Mouse (Mus musculus): ENCODE measurements around the gene Fam183b. TPM values are rescaled to one million over a fixed set of nuclear protein-coding genes. Genes with fewer than 3 reads are reported as not detected.
A peak's percentile ranks its signal among the peaks of the same experiment; 100 is the strongest.
"Not testable (repeated sequence)": the region's sequence is repeated elsewhere in the genome, so short reads cannot be mapped to it uniquely, and the experiment has no call there.

Fam183b gene
- polyA plus RNA-seq, 1 experiment from 2014 or later: 5.4 TPM

- WGBS: 56% methylated on average over 1 of the region's 1 CpGs
Measured at GRCm38 (mm10) chr11:58814700-58815099, 12.9 kb upstream of the Fam183b start, which contains the start of gene Olfr313. Gene Olfr313 (plus strand): TSS chr11:58815000.

DNA sequence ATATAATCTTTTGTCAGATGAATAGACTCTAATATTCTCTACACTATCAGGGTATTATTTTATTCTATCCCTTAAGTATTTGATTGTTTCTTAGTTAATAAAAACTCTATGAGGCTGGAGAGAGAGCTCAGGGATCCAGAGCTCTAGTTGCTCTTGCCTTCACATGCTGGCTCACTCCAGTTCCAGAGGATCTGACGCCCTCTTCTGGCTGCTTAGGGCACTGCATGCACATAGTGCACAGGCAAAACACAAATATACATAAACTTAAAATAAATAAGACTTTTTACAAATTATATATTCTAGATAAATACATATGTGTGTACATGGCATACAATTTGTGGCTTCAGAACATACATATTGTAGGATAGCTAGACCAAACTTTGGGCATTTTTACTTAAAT is 10.2 kb upstream of the Fam183b start:
- no peak overlapping the region for H3K4me2 ChIP-seq (ENCODE audit: low read depth, low read length)
- no peak overlapping the region for H3K9ac ChIP-seq (ENCODE audit: low read length)
- no peaks in the 10 kb centered on the region for H3K9me3 ChIP-seq (replicated peaks; ENCODE audit: control insufficient read depth, low read length)
- no peaks in the 10 kb centered on the region for H3K27me3 ChIP-seq (ENCODE audit: control insufficient read depth, insufficient read depth, low read length)
- H3K36me3 ChIP-seq (ENCODE audit: control insufficient read depth, insufficient read depth, low read length): no peaks in the 10 kb centered on the region
- no peak for ATAC-seq (ENCODE audit: insufficient read depth, low FRiP score)
- no peak overlapping the region for H3K27ac ChIP-seq (ENCODE audit: low read length)
- H3K4me3 ChIP-seq (replicated peaks; ENCODE audit: low read length): no peak overlapping the region
- no peaks in the 10 kb centered on the region for H3K4me1 ChIP-seq (ENCODE audit: control insufficient read depth, insufficient read depth, low read length)
- 3% methylated on average over 1 of the region's 1 CpGs for WGBS

More at GRCm38 (mm10) chr11:58814700-58815099, 12.9 kb upstream of the Fam183b start, which contains the start of gene Olfr313:
- H3K9me3 ChIP-seq (replicated peaks; ENCODE audit: control insufficient read depth, low read length); H3K27ac ChIP-seq (ENCODE audit: low read length); H3K4me3 ChIP-seq (replicated peaks; ENCODE audit: low read length); H3K36me3 ChIP-seq (ENCODE audit: control insufficient read depth, insufficient read depth, low read length); H3K9ac ChIP-seq (ENCODE audit: low read length); H3K4me2 ChIP-seq (ENCODE audit: low read depth, low read length); H3K27me3 ChIP-seq (ENCODE audit: control insufficient read depth, insufficient read depth, low read length); ATAC-seq (ENCODE audit: insufficient read depth, low FRiP score); H3K4me1 ChIP-seq (ENCODE audit: control insufficient read depth, insufficient read depth, low read length): not testable (repeated sequence)

- Histone ChIP-seq H3K9ac (ENCODE audit: low read length) (no peak overlapping the region), H3K9me3 (replicated peaks; ENCODE audit: control insufficient read depth, low read length) (no peaks in the 10 kb centered on the region), H3K4me2 (ENCODE audit: low read depth, low read length) (no peak overlapping the region), H3K27me3 (ENCODE audit: control insufficient read depth, insufficient read depth, low read length) (no peaks in the 10 kb centered on the region), H3K4me1 (ENCODE audit: control insufficient read depth, insufficient read depth, low read length) (peaks cover 10% of the 10 kb centered on the region), H3K36me3 (ENCODE audit: control insufficient read depth, insufficient read depth, low read length) (no peaks in the 10 kb centered on the region), H3K27ac (ENCODE audit: low read length) (no peak overlapping the region), H3K4me3 (replicated peaks; ENCODE audit: low read length) (no peak overlapping the region)
- 23% methylated on average over 2 of the region's 2 CpGs for WGBS
- ATAC-seq (ENCODE audit: insufficient read depth, low FRiP score): peak; percentile 65; the same call in 1 of the 2 replicates
Measured at GRCm38 (mm10) chr11:58804393-58804792, 2.6 kb upstream of the Fam183b start.

GRCm38 (mm10) chr11:58803871-58804270 is 2.1 kb upstream of the Fam183b start:
- 0 out of 2 replicates have a peak overlapping the region, but pooled peaks have one; percentile 44 for H3K27ac ChIP-seq (ENCODE audit: low read length)
- 39% methylated on average over 4 of the region's 4 CpGs for WGBS
- H3K27me3 ChIP-seq (ENCODE audit: control insufficient read depth, insufficient read depth, low read length): no peaks in the 10 kb centered on the region
- H3K4me1 ChIP-seq (ENCODE audit: control insufficient read depth, insufficient read depth, low read length): peaks cover 10% of the 10 kb centered on the region
- no peak overlapping the region for H3K9ac ChIP-seq (ENCODE audit: low read length)
- no peak overlapping the region for H3K4me3 ChIP-seq (replicated peaks; ENCODE audit: low read length)
- H3K36me3 ChIP-seq (ENCODE audit: control insufficient read depth, insufficient read depth, low read length): no peaks in the 10 kb centered on the region
- H3K9me3 ChIP-seq (replicated peaks; ENCODE audit: control insufficient read depth, low read length): no peaks in the 10 kb centered on the region
- no peak for ATAC-seq (ENCODE audit: insufficient read depth, low FRiP score)
- no peak overlapping the region for H3K4me2 ChIP-seq (ENCODE audit: low read depth, low read length)

DNA sequence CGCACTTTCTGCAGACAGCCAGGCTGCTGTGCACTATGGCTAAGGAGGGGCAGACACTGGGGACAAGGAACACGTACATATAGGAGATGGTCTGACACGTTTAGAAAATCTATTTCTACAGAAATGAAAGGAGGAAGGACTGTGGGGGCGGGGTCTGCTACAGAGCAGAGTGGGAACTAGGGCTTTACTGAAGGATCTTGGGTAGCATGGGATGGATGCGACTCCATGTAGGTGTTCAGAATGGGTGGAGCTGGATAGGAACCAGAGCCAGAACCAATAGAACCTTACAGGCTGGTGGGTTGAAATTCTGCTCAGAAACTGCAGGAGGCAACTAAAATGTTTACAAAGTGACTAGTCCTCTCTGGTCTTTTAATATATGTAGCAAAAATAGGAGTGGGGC is 2.0 kb downstream of the Fam183b start:
- no peaks in the 10 kb centered on the region for H3K36me3 ChIP-seq (ENCODE audit: control insufficient read depth, insufficient read depth, low read length)
- H3K4me2 ChIP-seq (ENCODE audit: low read depth, low read length): no peak overlapping the region
- WGBS: 73% methylated on average over 5 of the region's 5 CpGs
- H3K9ac ChIP-seq (ENCODE audit: low read length): no peak overlapping the region
- no peak overlapping the region for H3K27ac ChIP-seq (ENCODE audit: low read length)
- no peak for ATAC-seq (ENCODE audit: insufficient read depth, low FRiP score)
- no peaks in the 10 kb centered on the region for H3K9me3 ChIP-seq (replicated peaks; ENCODE audit: control insufficient read depth, low read length)
- H3K27me3 ChIP-seq (ENCODE audit: control insufficient read depth, insufficient read depth, low read length): no peaks in the 10 kb centered on the region
- H3K4me3 ChIP-seq (replicated peaks; ENCODE audit: low read length): no peak overlapping the region
- H3K4me1 ChIP-seq (ENCODE audit: control insufficient read depth, insufficient read depth, low read length): peaks cover 10% of the 10 kb centered on the region

DNA sequence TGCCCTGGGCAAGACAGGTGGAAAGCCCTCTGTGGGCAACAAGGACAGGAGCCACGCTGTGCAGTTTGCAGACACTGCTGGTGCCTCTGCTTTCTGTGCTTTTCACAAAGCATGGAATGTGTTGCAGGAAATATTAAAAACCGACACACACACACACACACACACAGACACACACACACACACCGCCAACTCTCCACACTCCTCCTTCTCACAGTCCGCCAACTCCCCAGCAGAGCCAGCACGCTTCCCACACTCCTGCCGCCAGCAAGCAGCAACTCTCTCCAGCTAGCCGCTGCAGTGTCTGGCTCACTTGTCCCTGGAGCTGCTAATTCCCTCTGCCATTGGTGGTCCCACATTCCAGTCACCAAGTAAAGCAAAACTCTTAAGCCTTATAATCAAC is 4.9 kb downstream of the Fam183b start:
- H3K4me3 ChIP-seq (replicated peaks; ENCODE audit: low read length): no peak overlapping the region
- WGBS: 75% methylated on average over 7 of the region's 7 CpGs
- H3K27me3 ChIP-seq (ENCODE audit: control insufficient read depth, insufficient read depth, low read length): no peaks in the 10 kb centered on the region
- peaks cover 5% of the 10 kb centered on the region for H3K4me1 ChIP-seq (ENCODE audit: control insufficient read depth, insufficient read depth, low read length)
- no peaks in the 10 kb centered on the region for H3K9me3 ChIP-seq (replicated peaks; ENCODE audit: control insufficient read depth, low read length)
- H3K36me3 ChIP-seq (ENCODE audit: control insufficient read depth, insufficient read depth, low read length): no peaks in the 10 kb centered on the region
- ATAC-seq (ENCODE audit: insufficient read depth, low FRiP score): no peak
- no peak overlapping the region for H3K27ac ChIP-seq (ENCODE audit: low read length)
- no peak overlapping the region for H3K4me2 ChIP-seq (ENCODE audit: low read depth, low read length)
- no peak overlapping the region for H3K9ac ChIP-seq (ENCODE audit: low read length)

GRCm38 (mm10) chr11:58795856-58796255 is 5.9 kb downstream of the Fam183b start:
- Histone ChIP-seq H3K9ac (ENCODE audit: low read length) (no peak overlapping the region), H3K36me3 (ENCODE audit: control insufficient read depth, insufficient read depth, low read length) (no peaks in the 10 kb centered on the region), H3K27ac (ENCODE audit: low read length) (no peak overlapping the region), H3K4me2 (ENCODE audit: low read depth, low read length) (no peak overlapping the region), H3K27me3 (ENCODE audit: control insufficient read depth, insufficient read depth, low read length) (no peaks in the 10 kb centered on the region), H3K9me3 (replicated peaks; ENCODE audit: control insufficient read depth, low read length) (no peaks in the 10 kb centered on the region), H3K4me1 (ENCODE audit: control insufficient read depth, insufficient read depth, low read length) (no peaks in the 10 kb centered on the region), H3K4me3 (replicated peaks; ENCODE audit: low read length) (no peak overlapping the region)
- no peak for ATAC-seq (ENCODE audit: insufficient read depth, low FRiP score)
- 85% methylated on average over 2 of the region's 2 CpGs for WGBS

GRCm38 (mm10) chr11:58790646-58791045 is 11.1 kb downstream of the Fam183b start:
- no peaks in the 10 kb centered on the region for H3K36me3 ChIP-seq (ENCODE audit: control insufficient read depth, insufficient read depth, low read length)
- no peak overlapping the region for H3K4me2 ChIP-seq (ENCODE audit: low read depth, low read length)
- WGBS: 64% methylated on average over 6 of the region's 6 CpGs
- no peak overlapping the region for H3K9ac ChIP-seq (ENCODE audit: low read length)
- no peak for ATAC-seq (ENCODE audit: insufficient read depth, low FRiP score)
- no peak overlapping the region for H3K4me3 ChIP-seq (replicated peaks; ENCODE audit: low read length)
- no peaks in the 10 kb centered on the region for H3K27me3 ChIP-seq (ENCODE audit: control insufficient read depth, insufficient read depth, low read length)
- no peaks in the 10 kb centered on the region for H3K9me3 ChIP-seq (replicated peaks; ENCODE audit: control insufficient read depth, low read length)
- H3K27ac ChIP-seq (ENCODE audit: low read length): no peak overlapping the region
- no peaks in the 10 kb centered on the region for H3K4me1 ChIP-seq (ENCODE audit: control insufficient read depth, insufficient read depth, low read length)

GRCm38 (mm10) chr11:58790053-58790452 is 11.7 kb downstream of the Fam183b start:
- Histone ChIP-seq H3K27ac (ENCODE audit: low read length) (no peak overlapping the region), H3K4me1 (ENCODE audit: control insufficient read depth, insufficient read depth, low read length) (no peaks in the 10 kb centered on the region), H3K36me3 (ENCODE audit: control insufficient read depth, insufficient read depth, low read length) (no peaks in the 10 kb centered on the region), H3K9ac (ENCODE audit: low read length) (no peak overlapping the region), H3K27me3 (ENCODE audit: control insufficient read depth, insufficient read depth, low read length) (no peaks in the 10 kb centered on the region), H3K9me3 (replicated peaks; ENCODE audit: control insufficient read depth, low read length) (no peaks in the 10 kb centered on the region), H3K4me2 (ENCODE audit: low read depth, low read length) (no peak overlapping the region), H3K4me3 (replicated peaks; ENCODE audit: low read length) (no peak overlapping the region)
- ATAC-seq (ENCODE audit: insufficient read depth, low FRiP score): no peak
- WGBS: 43% methylated on average over 2 of the region's 2 CpGs

DNA sequence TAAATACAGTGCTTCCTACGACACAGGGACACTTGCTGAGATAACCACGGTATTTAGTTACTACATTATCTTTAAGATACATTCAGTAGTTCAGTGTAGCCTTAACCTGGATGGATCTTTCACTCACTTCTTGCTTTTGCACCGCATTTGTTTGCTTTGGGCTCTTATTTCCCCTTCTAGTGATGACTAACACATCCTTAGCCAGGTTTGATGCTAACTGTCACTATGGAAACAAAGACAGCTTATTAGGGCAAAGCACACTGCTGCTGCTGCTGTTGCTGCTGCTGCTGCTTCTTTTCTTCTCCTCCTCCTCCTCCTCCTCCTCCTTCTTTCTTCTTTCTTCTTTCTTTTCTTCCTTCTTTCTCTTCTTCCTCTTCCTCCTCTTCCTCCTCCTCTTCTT is 12.2 kb downstream of the Fam183b start:
- H3K4me1 ChIP-seq (ENCODE audit: control insufficient read depth, insufficient read depth, low read length): no peaks in the 10 kb centered on the region
- no peak overlapping the region for H3K4me3 ChIP-seq (replicated peaks; ENCODE audit: low read length)
- no peaks in the 10 kb centered on the region for H3K36me3 ChIP-seq (ENCODE audit: control insufficient read depth, insufficient read depth, low read length)
- no peaks in the 10 kb centered on the region for H3K27me3 ChIP-seq (ENCODE audit: control insufficient read depth, insufficient read depth, low read length)
- no peak overlapping the region for H3K27ac ChIP-seq (ENCODE audit: low read length)
- no peaks in the 10 kb centered on the region for H3K9me3 ChIP-seq (replicated peaks; ENCODE audit: control insufficient read depth, low read length)
- H3K4me2 ChIP-seq (ENCODE audit: low read depth, low read length): no peak overlapping the region
- 22% methylated on average over 3 of the region's 3 CpGs for WGBS
- H3K9ac ChIP-seq (ENCODE audit: low read length): no peak overlapping the region
- ATAC-seq (ENCODE audit: insufficient read depth, low FRiP score): no peak
